Mouse (Mus musculus): Measurements from ENCODE around the gene Cdk6.

- no peak for TF ChIP-seq CTCF (IDR thresholded peaks at IDR 0.05; ENCODE audit: low read depth, low read length)
- TF ChIP-seq EP300 (IDR thresholded peaks at IDR 0.05; ENCODE audit: insufficient read depth, low read depth, low read length): no peak
These were observed 17.2 kb upstream of the Cdk6 start for GRCm38 (mm10) chr5:3324116-3324515.
